Mouse (Mus musculus): ENCODE results near the gene Ocel1.

The Ocel1 gene

GRCm38 (mm10) chr8:71379512-71380075 lies 8.5 kb downstream of the Ocel1 start:
- no peak for DNase-seq (ENCODE audit: low spot score in 2 of 2)

- DNase-seq (ENCODE audit: low spot score in 2 of 2) = no peak
Observed at GRCm38 (mm10) chr8:71380178-71381171, 9.4 kb downstream of the Ocel1 start.

- peak in 1 of 2 experiments; percentile 52 for DNase-seq (ENCODE audit: low spot score in 2 of 2)
Observed at GRCm38 (mm10) chr8:71381421-71381970, 10.4 kb downstream of the Ocel1 start, which contains the start of gene Nr2f6. TSS of gene Nr2f6 (minus strand) at chr8:71381960.

- peak in 1 of 2 experiments; percentile 71 for DNase-seq (ENCODE audit: low spot score in 2 of 2)
Observed at GRCm38 (mm10) chr8:71381971-71382961, 11.2 kb downstream of the Ocel1 start.

GRCm38 (mm10) chr8:71383396-71383795 lies 12.3 kb downstream of the Ocel1 start:
- DNase-seq (ENCODE audit: low spot score in 2 of 2) = no peak

- DNase-seq (ENCODE audit: low spot score in 2 of 2) = no peak
Observed at GRCm38 (mm10) chr8:71383860-71384259, 12.8 kb downstream of the Ocel1 start.

GRCm38 (mm10) chr8:71385212-71385835 lies 14.2 kb downstream of the Ocel1 start:
- DNase-seq (ENCODE audit: low spot score in 2 of 2) = no peak

- no peak for DNase-seq (ENCODE audit: low spot score in 2 of 2)
Observed at GRCm38 (mm10) chr8:71388267-71388666, 17.2 kb downstream of the Ocel1 start.

GRCm38 (mm10) chr8:71391696-71392095 lies 20.6 kb downstream of the Ocel1 start:
- no peak for DNase-seq (ENCODE audit: low spot score in 2 of 2)

- DNase-seq (ENCODE audit: low spot score in 2 of 2) = no peak
Observed at GRCm38 (mm10) chr8:71392391-71392790, 21.3 kb downstream of the Ocel1 start.

GRCm38 (mm10) chr8:71392871-71393270 lies 21.8 kb downstream of the Ocel1 start:
- no peak for DNase-seq (ENCODE audit: low spot score in 2 of 2)

GRCm38 (mm10) chr8:71394481-71394880 lies 23.4 kb downstream of the Ocel1 start:
- no peak for DNase-seq (ENCODE audit: low spot score in 2 of 2)

GRCm38 (mm10) chr8:71395071-71395470 lies 24.0 kb downstream of the Ocel1 start:
- DNase-seq (ENCODE audit: low spot score in 2 of 2) = no peak

- peak in 1 of 2 experiments; percentile 1 for DNase-seq (ENCODE audit: low spot score in 2 of 2)
Observed at GRCm38 (mm10) chr8:71395629-71396028, 24.5 kb downstream of the Ocel1 start, which contains the start of gene Ushbp1. TSS of gene Ushbp1 (minus strand) at chr8:71395802.

- DNase-seq (ENCODE audit: low spot score in 2 of 2) = peak; percentile 94
Observed at GRCm38 (mm10) chr8:71396639-71397305, 25.7 kb downstream of the Ocel1 start, which contains the start of gene Babam1. TSS of gene Babam1 (plus strand) at chr8:71396861.

- no peak for DNase-seq (ENCODE audit: low spot score in 2 of 2)
Observed at GRCm38 (mm10) chr8:71397701-71398100, 26.6 kb downstream of the Ocel1 start.

GRCm38 (mm10) chr8:71400826-71401225 lies 29.7 kb downstream of the Ocel1 start:
- DNase-seq (ENCODE audit: low spot score in 2 of 2) = no peak

- DNase-seq (ENCODE audit: low spot score in 2 of 2) = no peak
Observed at GRCm38 (mm10) chr8:71401454-71401853, 30.4 kb downstream of the Ocel1 start.

GRCm38 (mm10) chr8:71402446-71402964 lies 31.4 kb downstream of the Ocel1 start:
- no peak for DNase-seq (ENCODE audit: low spot score in 2 of 2)

Measured in right cerebral cortex, adult 2 months (tissue).